Mouse (Mus musculus): ENCODE results near the gene Efcab11.
"Not testable (repeated sequence)": the region's sequence is repeated elsewhere in the genome, so short reads cannot be mapped to it uniquely, and the experiment has no call there.

- not testable (repeated sequence) for TF ChIP-seq POLR2A (IDR thresholded peaks at IDR 0.05; ENCODE audit: borderline replicate concordance, extremely low read depth, low read depth, low read length); CTCF (IDR thresholded peaks at IDR 0.05; ENCODE audit: insufficient read depth, low read length)
Measured at GRCm38 (mm10) chr12:99818006-99818405, 66.2 kb downstream of the Efcab11 start.

Measured in lung, adult 2 months (tissue).